Mouse (Mus musculus) limb, embryonic 11.5 days (tissue): ENCODE measurements at regions not wholly inside any gene's neighbourhood (a gene's known extent, or its start where the extent isn't known, plus 50 kb on each side); places are given as distances from the start of the nearest gene placed in this dataset.

ENCODE experiments used
- ATAC-seq: fragments of 200-750 bp; cut with Nextera tagmentation; 2 replicates; pipeline ENCODE4 v1.8.0; 2017; ENCODE audit warnings: low read depth; ENCODE audit not compliant: insufficient number of reproducible peaks, low FRiP score, low TSS enrichment
- DNase-seq: peaks from one replicate; pipeline ENCODE4 v3.0.0-alpha.2; 2015; ENCODE audit warnings: low spot score
- H3K27ac ChIP-seq: fragments of 300-500 bp; sonication (generic); replicated peaks from 2 replicates; pipeline ENCODE4 v1.5.1; 2014; ENCODE audit warnings: low read depth, mild to moderate bottlenecking, low read length
- H3K27me3 ChIP-seq: fragments of 300-500 bp; sonication (generic); 2 replicates; pipeline ENCODE4 v1.6.1; 2014; ENCODE audit warnings: mild to moderate bottlenecking, low read length, mixed read lengths; ENCODE audit not compliant: control insufficient read depth, insufficient read depth
- H3K36me3 ChIP-seq: fragments of 300-500 bp; sonication (generic); 2 replicates; pipeline ENCODE4 v1.6.1; 2014; ENCODE audit warnings: mild to moderate bottlenecking, low read length, moderate library complexity, mixed read lengths; ENCODE audit not compliant: control insufficient read depth, insufficient read depth
- H3K4me1 ChIP-seq: fragments of 300-500 bp; sonication (generic); 2 replicates; pipeline ENCODE4 v1.6.1; 2014; ENCODE audit warnings: low read length, mixed read lengths; ENCODE audit not compliant: control insufficient read depth, insufficient read depth
- H3K4me2 ChIP-seq: fragments of 300-500 bp; sonication (generic); 2 replicates; pipeline ENCODE4 v1.6.1; 2014; ENCODE audit warnings: low read depth, mild to moderate bottlenecking, moderate library complexity; ENCODE audit not compliant: severe bottlenecking
- H3K4me3 ChIP-seq: fragments of 300-500 bp; sonication (generic); 2 replicates; pipeline ENCODE4 v1.5.1; 2014; ENCODE audit warnings: low read depth, low read length
- H3K9ac ChIP-seq: fragments of 300-500 bp; sonication (generic); 2 replicates; pipeline ENCODE4 v1.6.1; 2014; ENCODE audit warnings: mild to moderate bottlenecking, low read length
- H3K9me3 ChIP-seq: fragments of 300-500 bp; sonication (generic); 2 replicates; pipeline ENCODE4 v1.6.1; 2016; ENCODE audit warnings: low read length; ENCODE audit not compliant: control insufficient read depth
- whole genome bisulfite sequencing: fragments of 180-500 bp; shearing (Covaris S2); extraction: QIAGEN DNeasy Blood & Tissue Kit; methylation state at CpG from one replicate; pipeline ENCODE4 v1.1.7; 2014; 5-methylcytosine and 5-hydroxymethylcytosine counted together

DNA sequence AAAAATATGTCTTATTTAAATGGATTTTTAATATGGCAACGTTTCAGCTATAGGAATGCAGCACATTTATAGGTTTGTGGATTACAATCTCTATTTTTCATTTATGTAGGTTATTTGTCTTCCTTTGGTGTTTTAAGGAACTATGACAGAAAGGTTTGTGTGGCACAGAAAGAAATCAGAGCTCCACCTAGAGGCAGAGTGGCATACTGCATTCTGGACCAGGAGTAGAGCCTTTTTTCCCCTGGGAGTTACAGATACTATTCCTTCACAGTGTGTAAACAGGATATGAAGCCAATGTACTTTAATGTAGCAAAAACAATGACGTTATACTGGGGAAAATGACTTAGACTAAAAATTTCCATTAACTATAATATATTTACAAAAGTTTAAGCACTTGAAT lies 94.9 kb upstream of the St8sia4 start:
- no peaks in the 10 kb centered on the region for H3K9me3 ChIP-seq

DNA sequence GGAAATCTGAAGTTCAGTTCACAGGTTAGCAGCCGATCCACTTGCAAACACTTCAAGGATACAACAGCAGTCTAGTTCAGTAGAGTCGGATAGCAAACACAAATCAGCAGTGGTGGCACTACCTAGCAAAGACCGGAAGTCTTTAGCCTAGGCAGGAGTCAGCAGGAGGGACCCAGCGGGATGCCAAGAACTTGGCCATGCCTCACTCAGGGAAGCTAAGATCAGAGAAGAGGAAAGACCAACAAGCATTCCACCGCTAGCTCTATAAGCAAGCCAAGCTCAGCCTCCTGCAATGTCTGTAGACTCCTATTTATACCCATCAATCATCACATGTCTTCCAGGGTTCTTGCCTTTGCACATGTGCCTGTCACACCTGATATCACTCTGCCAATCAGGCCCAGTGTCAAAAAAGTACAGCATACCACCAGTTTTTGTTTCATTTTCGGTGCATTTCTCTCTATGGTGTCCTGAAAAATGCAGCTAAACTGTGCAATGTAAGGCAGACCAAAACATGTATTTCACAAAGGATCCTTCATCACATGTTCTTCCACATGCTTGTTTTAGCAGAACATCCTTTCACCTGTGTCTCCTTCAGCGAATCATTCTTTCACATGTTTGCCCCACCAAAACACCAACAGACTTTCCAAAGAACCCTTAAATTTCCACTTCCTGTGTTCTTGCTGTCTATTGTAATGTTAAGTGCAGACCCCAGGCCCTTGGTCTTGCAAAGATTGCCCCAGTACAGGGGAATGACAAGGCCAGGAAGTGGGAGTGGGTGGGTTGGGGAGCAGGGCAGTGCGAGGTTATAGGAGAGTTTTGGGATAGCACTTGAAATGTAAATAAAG lies 86.9 kb upstream of the St8sia4 start:
- no peak for DNase-seq
- Histone ChIP-seq H3K9ac (no peak overlapping the region), H3K36me3 (no peaks in the 10 kb centered on the region), H3K27ac (no peak overlapping the region), H3K4me1 (no peaks in the 10 kb centered on the region), H3K4me2 (no peak overlapping the region), H3K9me3 (no peaks in the 10 kb centered on the region), H3K4me3 (no peak overlapping the region), H3K27me3 (no peaks in the 10 kb centered on the region)
- 88% methylated on average over 8 of the region's 8 CpGs for WGBS
- ATAC-seq, result no peak

More for the DNA sequence above, 94.9 kb upstream of the St8sia4 start:
- Histone ChIP-seq H3K27ac (no peak overlapping the region), H3K4me2 (no peak overlapping the region), H3K9ac (no peak overlapping the region), H3K27me3 (no peaks in the 10 kb centered on the region), H3K4me1 (no peaks in the 10 kb centered on the region), H3K36me3 (no peaks in the 10 kb centered on the region), H3K4me3 (no peak overlapping the region)
- ATAC-seq, result no peak
- DNase-seq, result peak; percentile 77
- 3% methylated on average over 2 of the region's 2 CpGs for WGBS

DNA sequence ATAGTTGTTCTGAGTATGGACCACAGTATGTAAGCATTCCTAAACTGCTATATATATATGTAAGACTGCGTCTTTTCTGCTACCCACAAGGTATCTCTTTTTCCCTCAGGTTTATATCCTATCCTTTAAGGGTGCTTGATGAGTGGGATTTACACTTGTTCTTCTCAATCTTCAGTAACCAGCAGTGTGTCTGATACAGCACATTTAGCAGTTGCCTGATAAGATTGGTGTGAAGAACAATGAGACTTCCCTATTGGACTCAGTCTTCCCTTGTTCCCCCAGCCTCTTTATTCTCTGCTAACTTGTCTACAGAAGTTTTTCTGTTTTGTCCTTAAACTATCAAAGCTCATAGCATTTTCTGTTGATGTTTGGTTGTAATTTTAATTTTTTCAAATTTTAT lies 86.1 kb upstream of the St8sia4 start:
- Histone ChIP-seq H3K36me3 (no peaks in the 10 kb centered on the region), H3K9me3 (no peaks in the 10 kb centered on the region), H3K27me3 (no peaks in the 10 kb centered on the region), H3K4me2 (no peak overlapping the region), H3K9ac (no peak overlapping the region), H3K4me1 (no peaks in the 10 kb centered on the region), H3K4me3 (no peak overlapping the region), H3K27ac (no peak overlapping the region)
- WGBS, result 91% methylated on average over 1 of the region's 1 CpGs
- DNase-seq, result no peak
- no peak for ATAC-seq

DNA sequence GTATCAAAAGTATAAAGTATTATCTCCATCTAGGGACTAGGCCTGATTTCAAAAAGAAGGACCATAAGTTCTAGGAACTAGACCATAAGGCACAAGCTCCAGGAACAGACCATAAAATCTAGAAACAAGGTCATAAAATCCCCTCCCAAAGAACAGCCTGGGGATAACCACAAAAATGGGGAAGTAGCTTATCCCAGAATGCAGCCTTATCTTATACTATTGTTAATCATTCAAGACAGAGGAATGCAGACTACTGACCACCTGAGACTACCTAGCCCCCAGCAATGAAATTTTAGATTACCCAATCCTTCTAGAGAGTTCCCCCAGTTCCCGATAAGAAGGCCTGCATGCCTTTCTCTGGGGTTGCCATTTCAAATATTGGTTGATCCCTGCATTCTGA lies 81.6 kb upstream of the St8sia4 start:
- H3K4me3 ChIP-seq, result no peak overlapping the region
- no peaks in the 10 kb centered on the region for H3K4me1 ChIP-seq
- 89% methylated on average over 1 of the region's 1 CpGs for WGBS
- H3K4me2 ChIP-seq, result no peak overlapping the region
- ATAC-seq (no peak), DNase-seq (no peak)
- no peak overlapping the region for H3K9ac ChIP-seq
- H3K9me3 ChIP-seq, result no peaks in the 10 kb centered on the region
- no peak overlapping the region for H3K27ac ChIP-seq
- no peaks in the 10 kb centered on the region for H3K36me3 ChIP-seq
- no peaks in the 10 kb centered on the region for H3K27me3 ChIP-seq

DNA sequence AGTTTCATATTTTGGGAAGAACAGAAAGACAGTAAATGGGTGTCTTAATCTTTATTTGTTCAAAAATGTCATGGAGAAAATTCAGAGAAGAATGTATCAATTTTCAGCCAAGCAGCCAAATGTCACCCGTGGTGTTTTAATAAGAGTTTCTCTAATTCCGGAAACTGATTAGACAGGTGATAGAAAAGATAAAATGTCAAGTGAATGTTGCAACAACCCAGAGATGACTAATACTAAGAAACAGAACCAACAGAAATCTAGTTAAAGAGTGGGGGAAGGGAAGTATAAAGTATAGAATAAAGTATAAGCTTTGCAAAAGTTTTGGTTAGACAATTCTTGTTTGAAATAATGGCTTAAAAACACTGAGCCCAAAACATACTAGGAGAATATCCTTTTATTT lies 79.9 kb upstream of the St8sia4 start:
- Histone ChIP-seq H3K36me3 (no peaks in the 10 kb centered on the region), H3K9ac (no peak overlapping the region), H3K4me2 (no peak overlapping the region), H3K9me3 (no peaks in the 10 kb centered on the region), H3K4me3 (no peak overlapping the region), H3K27me3 (no peaks in the 10 kb centered on the region), H3K4me1 (no peaks in the 10 kb centered on the region), H3K27ac (no peak overlapping the region)
- DNase-seq (no peak), ATAC-seq (no peak)
- 88% methylated on average over 2 of the region's 2 CpGs for WGBS

DNA sequence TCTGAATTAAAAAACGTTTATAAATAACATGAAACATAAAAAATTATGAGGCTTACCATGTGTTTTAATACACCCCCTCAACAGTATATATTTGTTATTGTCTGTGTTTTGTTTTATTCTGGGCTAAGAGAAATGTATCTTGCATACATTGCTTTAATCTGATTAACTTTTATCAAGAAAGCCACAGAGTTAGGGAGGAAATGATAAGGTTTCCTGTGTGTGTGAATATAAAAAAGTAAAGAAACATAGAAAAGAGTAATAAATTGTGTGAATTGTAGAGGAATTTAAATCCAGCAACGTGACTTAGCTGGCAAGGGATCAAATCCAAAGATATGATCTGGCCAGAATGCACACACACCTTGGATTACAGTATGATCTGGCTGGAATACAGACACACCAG lies 77.1 kb upstream of the St8sia4 start:
- no peak overlapping the region for H3K4me2 ChIP-seq
- H3K27ac ChIP-seq, result no peak overlapping the region
- H3K4me1 ChIP-seq, result no peaks in the 10 kb centered on the region
- no peaks in the 10 kb centered on the region for H3K9me3 ChIP-seq
- no peak overlapping the region for H3K9ac ChIP-seq
- ATAC-seq, result no peak
- no peaks in the 10 kb centered on the region for H3K36me3 ChIP-seq
- DNase-seq, result no peak
- no peaks in the 10 kb centered on the region for H3K27me3 ChIP-seq
- H3K4me3 ChIP-seq, result no peak overlapping the region
- WGBS, result 66% methylated on average over 2 of the region's 2 CpGs

DNA sequence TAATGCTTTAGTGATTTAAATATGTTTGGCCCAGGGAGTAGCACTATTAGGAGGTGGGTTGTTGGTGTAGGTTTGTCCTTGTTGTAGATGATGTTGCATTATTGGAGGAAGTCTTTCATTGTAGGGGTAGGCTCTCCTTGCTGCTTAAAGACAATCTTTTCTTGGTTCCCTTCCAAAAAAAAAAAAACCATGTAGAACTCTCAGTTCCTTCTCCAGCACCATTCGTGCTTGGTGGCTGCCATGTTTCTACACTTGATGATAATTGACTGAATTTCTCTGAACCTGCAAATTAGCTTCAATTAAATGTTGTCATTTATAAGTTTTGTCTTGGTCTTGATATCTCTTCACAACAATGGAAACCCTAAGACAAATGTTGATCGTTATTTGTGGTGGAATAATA lies 76.0 kb upstream of the St8sia4 start:
- WGBS, result 84% methylated on average over 2 of the region's 2 CpGs
- no peak for ATAC-seq

DNA sequence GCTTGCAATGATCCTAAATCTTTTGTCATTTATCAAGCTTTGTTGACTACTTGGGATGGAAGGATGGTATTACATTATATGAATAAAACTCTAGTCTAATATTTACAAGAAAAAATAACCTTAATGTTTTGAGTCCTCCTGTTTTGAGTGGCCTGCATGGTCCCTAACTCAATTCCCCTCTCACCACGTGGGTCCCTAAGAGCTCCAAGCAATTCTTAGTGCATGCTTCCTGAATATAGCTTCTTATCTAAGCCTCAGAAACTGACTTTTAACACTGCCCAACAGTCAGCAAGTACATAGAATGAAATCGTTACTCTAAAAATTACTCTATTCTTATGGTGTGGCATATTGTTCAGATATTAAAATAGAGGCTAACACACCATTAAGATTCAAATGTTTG lies 52.1 kb upstream of the St8sia4 start:
- DNase-seq (no peak), ATAC-seq (no peak)
- H3K27me3 ChIP-seq, result no peaks in the 10 kb centered on the region
- no peaks in the 10 kb centered on the region for H3K36me3 ChIP-seq
- no peak overlapping the region for H3K4me3 ChIP-seq
- H3K4me1 ChIP-seq, result no peaks in the 10 kb centered on the region
- WGBS, result 75% methylated on average over 2 of the region's 2 CpGs
- H3K9ac ChIP-seq, result no peak overlapping the region
- H3K27ac ChIP-seq, result no peak overlapping the region
- H3K9me3 ChIP-seq, result no peaks in the 10 kb centered on the region
- no peak overlapping the region for H3K4me2 ChIP-seq

More for the DNA sequence above, 76.0 kb upstream of the St8sia4 start:
- Histone ChIP-seq H3K4me2 (no peak overlapping the region), H3K27me3 (no peaks in the 10 kb centered on the region), H3K4me1 (no peaks in the 10 kb centered on the region), H3K9me3 (no peaks in the 10 kb centered on the region), H3K9ac (no peak overlapping the region), H3K36me3 (no peaks in the 10 kb centered on the region), H3K4me3 (no peak overlapping the region), H3K27ac (no peak overlapping the region)
- no peak for DNase-seq

DNA sequence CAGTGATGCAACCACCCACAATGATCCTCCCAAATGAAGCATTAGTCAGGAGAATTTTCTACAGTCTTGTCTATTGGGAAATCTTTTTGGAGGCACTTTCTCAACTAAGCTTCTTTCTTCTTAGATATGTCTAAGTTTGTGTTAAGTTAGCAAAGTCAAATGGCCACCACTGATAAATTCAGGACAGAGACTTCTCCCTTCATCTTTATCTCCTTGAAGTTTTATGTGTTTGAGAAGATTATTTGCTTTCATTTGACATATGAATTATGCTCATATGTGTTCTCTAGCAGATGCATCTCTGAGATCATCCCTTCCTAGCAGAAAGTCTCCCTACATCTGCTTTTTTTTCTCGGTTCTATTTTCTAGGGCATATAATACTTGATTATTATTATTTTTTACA lies 51.4 kb upstream of the St8sia4 start:
- Histone ChIP-seq H3K27ac (no peak overlapping the region), H3K4me1 (no peaks in the 10 kb centered on the region), H3K9me3 (no peaks in the 10 kb centered on the region), H3K36me3 (no peaks in the 10 kb centered on the region), H3K4me2 (no peak overlapping the region), H3K4me3 (no peak overlapping the region), H3K27me3 (no peaks in the 10 kb centered on the region), H3K9ac (no peak overlapping the region)
- no peak for DNase-seq
- ATAC-seq, result no peak
- 90% methylated on average over 1 of the region's 1 CpGs for WGBS
